Mouse (Mus musculus): Measurements from ENCODE around the gene Tfdp2. TPM values are rescaled to one million over a fixed set of nuclear protein-coding genes. Genes with fewer than 3 reads are reported as not detected.

The Tfdp2 gene
- polyA plus RNA-seq, 1 experiment from 2014 or later: 61.4 TPM

GRCm38 (mm10) chr9:96364141-96364838 lies 168.2 kb downstream of the Tfdp2 start, which contains the start of gene Atp1b3:
Atp1b3 (minus strand) TSS chr9:96364442.
- H3K4me1 ChIP-seq: peaks cover 24% of the 10 kb centered on the region
- no peaks in the 10 kb centered on the region for H3K9me3 ChIP-seq
- under 1% methylated on average over 81 of the region's 81 CpGs for WGBS
- H3K36me3 ChIP-seq (replicated peaks): peaks cover 5% of the 10 kb centered on the region; the same call in 1 of the 2 replicates
- DNase-seq (ENCODE audit: low spot score): peak; percentile 100
- no peaks in the 10 kb centered on the region for H3K27me3 ChIP-seq (replicated peaks; ENCODE audit: low read depth, poor library complexity, severe bottlenecking)
- peak within 1 kb of the TSS; percentile 96 for H3K27ac ChIP-seq (replicated peaks)
- peak within 1 kb of the TSS; percentile 88 for H3K4me3 ChIP-seq

GRCm38 (mm10) chr9:96365271-96365872 lies 169.3 kb downstream of the Tfdp2 start:
- DNase-seq (ENCODE audit: low spot score): no peak
- no peaks in the 10 kb centered on the region for H3K27me3 ChIP-seq (replicated peaks; ENCODE audit: low read depth, poor library complexity, severe bottlenecking)
- H3K27ac ChIP-seq (replicated peaks): no peak overlapping the region
- peaks cover 28% of the 10 kb centered on the region for H3K4me1 ChIP-seq
- no peaks in the 10 kb centered on the region for H3K9me3 ChIP-seq
- 72% methylated on average over 6 of the region's 6 CpGs for WGBS
- H3K36me3 ChIP-seq (replicated peaks): no peaks in the 10 kb centered on the region; the same call in 1 of the 2 replicates
- H3K4me3 ChIP-seq: no peak overlapping the region

GRCm38 (mm10) chr9:96369654-96370384 lies 173.7 kb downstream of the Tfdp2 start:
- H3K4me3 ChIP-seq: no peak overlapping the region
- H3K36me3 ChIP-seq (replicated peaks): no peaks in the 10 kb centered on the region
- H3K9me3 ChIP-seq: no peaks in the 10 kb centered on the region
- 60% methylated on average over 5 of the region's 5 CpGs for WGBS
- H3K4me1 ChIP-seq: peaks cover 5% of the 10 kb centered on the region; the same call in 1 of the 2 replicates
- no peak for DNase-seq (ENCODE audit: low spot score)
- H3K27ac ChIP-seq (replicated peaks): no peak overlapping the region
- H3K27me3 ChIP-seq (replicated peaks; ENCODE audit: low read depth, poor library complexity, severe bottlenecking): no peaks in the 10 kb centered on the region

GRCm38 (mm10) chr9:96371075-96371474 lies 175.0 kb downstream of the Tfdp2 start:
- 90% methylated on average over 5 of the region's 5 CpGs for WGBS
- no peak for DNase-seq (ENCODE audit: low spot score)
- H3K27me3 ChIP-seq (replicated peaks; ENCODE audit: low read depth, poor library complexity, severe bottlenecking): no peaks in the 10 kb centered on the region
- H3K4me3 ChIP-seq: no peak overlapping the region
- H3K9me3 ChIP-seq: no peaks in the 10 kb centered on the region
- peaks cover 5% of the 10 kb centered on the region; the same call in 1 of the 2 replicates for H3K4me1 ChIP-seq
- H3K27ac ChIP-seq (replicated peaks): no peak overlapping the region
- no peaks in the 10 kb centered on the region for H3K36me3 ChIP-seq (replicated peaks)

Other genes starting within 250 kb of the Tfdp2 start
- 18.3 and 21.3 TPM in 2 replicates for gene Xrn1, start 241.5 kb upstream of the Tfdp2 start, polyA plus RNA-seq (2016; fragmentation: Nextera tagmentation; extraction: Ambion mirVana)
- 4.6 and 4.8 TPM in 2 replicates for gene Gk5, start 76.9 kb upstream of the Tfdp2 start, polyA plus RNA-seq (2016; fragmentation: Nextera tagmentation; extraction: Ambion mirVana)
- 147 and 160 TPM in 2 replicates for gene Atp1b3, start 168.2 kb downstream of the Tfdp2 start, polyA plus RNA-seq (2016; fragmentation: Nextera tagmentation; extraction: Ambion mirVana)